Mouse (Mus musculus): ENCODE data around the gene Rbms1. TPM values are rescaled to one million over a fixed set of nuclear protein-coding genes. Genes with fewer than 3 reads are reported as not detected.

Gene Rbms1
- polyA plus RNA-seq, 1 experiment = 23.8 TPM

GRCm38 (mm10) chr2:60911716-60912115 lies 51.3 kb downstream of the Rbms1 start:
- no peak for TF ChIP-seq POLR2A (IDR thresholded peaks at IDR 0.05; ENCODE audit: borderline replicate concordance, control insufficient read depth, low read depth, low read length)
- no peak for TF ChIP-seq CTCF (IDR thresholded peaks at IDR 0.05; ENCODE audit: control insufficient read depth, insufficient read depth, low read length)
- 90% methylated on average over 8 of the region's 8 CpGs for WGBS
- H3K27ac ChIP-seq (ENCODE audit: control insufficient read depth, insufficient read depth, low read depth, low read length, poor library complexity) = no peak overlapping the region

GRCm38 (mm10) chr2:60910820-60911219 lies 52.2 kb downstream of the Rbms1 start:
- H3K27ac ChIP-seq (ENCODE audit: control insufficient read depth, insufficient read depth, low read depth, low read length, poor library complexity) = no peak overlapping the region
- WGBS = 19% methylated on average over 6 of the region's 6 CpGs
- no peak overlapping the region for H3K4me3 ChIP-seq (replicated peaks; ENCODE audit: control insufficient read depth, low read depth, low read length)
- peaks cover 2% of the 10 kb centered on the region; the same call in 1 of the 2 replicates for H3K4me1 ChIP-seq (ENCODE audit: control insufficient read depth, insufficient read depth, low read length)
- no peak for TF ChIP-seq CTCF (IDR thresholded peaks at IDR 0.05; ENCODE audit: control insufficient read depth, insufficient read depth, low read length)
- TF ChIP-seq POLR2A (IDR thresholded peaks at IDR 0.05; ENCODE audit: borderline replicate concordance, control insufficient read depth, low read depth, low read length) = no peak

More at GRCm38 (mm10) chr2:60911716-60912115, 51.3 kb downstream of the Rbms1 start:
- H3K4me1 ChIP-seq (ENCODE audit: control insufficient read depth, insufficient read depth, low read length) = peaks cover 2% of the 10 kb centered on the region; the same call in 1 of the 2 replicates
- no peak overlapping the region for H3K4me3 ChIP-seq (replicated peaks; ENCODE audit: control insufficient read depth, low read depth, low read length)

DNA sequence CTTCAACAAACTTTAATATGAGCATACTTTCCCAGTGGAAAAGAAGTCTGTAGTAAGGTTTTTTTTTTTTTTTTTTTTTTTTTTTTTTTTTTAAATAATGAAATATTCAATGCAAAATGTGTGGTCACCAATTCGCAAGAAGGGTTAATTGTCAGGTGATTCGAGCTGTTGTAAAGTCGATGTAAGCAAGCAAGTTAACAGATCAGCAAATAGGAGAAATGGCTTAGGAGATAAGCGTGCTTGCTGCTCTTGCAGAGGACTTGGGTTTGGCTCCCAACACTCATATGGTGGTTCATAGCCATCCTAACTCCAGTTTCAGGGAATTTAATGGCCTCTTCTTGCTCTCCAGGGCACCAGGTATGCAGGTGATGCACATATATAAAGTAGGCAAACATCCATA lies 54.4 kb downstream of the Rbms1 start:
- TF ChIP-seq POLR2A (IDR thresholded peaks at IDR 0.05; ENCODE audit: borderline replicate concordance, control insufficient read depth, low read depth, low read length) (no peak), CTCF (IDR thresholded peaks at IDR 0.05; ENCODE audit: control insufficient read depth, insufficient read depth, low read length) (no peak)
- Histone ChIP-seq H3K4me3 (replicated peaks; ENCODE audit: control insufficient read depth, low read depth, low read length) (no peak overlapping the region), H3K27ac (ENCODE audit: control insufficient read depth, insufficient read depth, low read depth, low read length, poor library complexity) (no peak overlapping the region), H3K4me1 (ENCODE audit: control insufficient read depth, insufficient read depth, low read length) (peaks cover 5% of the 10 kb centered on the region)
- 64% methylated on average over 4 of the region's 4 CpGs for WGBS

GRCm38 (mm10) chr2:60908116-60908515 lies 54.9 kb downstream of the Rbms1 start:
- 43% methylated on average over 12 of the region's 12 CpGs for WGBS
- peaks cover 5% of the 10 kb centered on the region for H3K4me1 ChIP-seq (ENCODE audit: control insufficient read depth, insufficient read depth, low read length)
- TF ChIP-seq CTCF (IDR thresholded peaks at IDR 0.05; ENCODE audit: control insufficient read depth, insufficient read depth, low read length) (no peak), POLR2A (IDR thresholded peaks at IDR 0.05; ENCODE audit: borderline replicate concordance, control insufficient read depth, low read depth, low read length) (no peak)
- H3K27ac ChIP-seq (ENCODE audit: control insufficient read depth, insufficient read depth, low read depth, low read length, poor library complexity) = no peak overlapping the region
- no peak overlapping the region for H3K4me3 ChIP-seq (replicated peaks; ENCODE audit: control insufficient read depth, low read depth, low read length)

GRCm38 (mm10) chr2:60905283-60905682 lies 57.7 kb downstream of the Rbms1 start:
- Histone ChIP-seq H3K27ac (ENCODE audit: control insufficient read depth, insufficient read depth, low read depth, low read length, poor library complexity) (no peak overlapping the region), H3K4me3 (replicated peaks; ENCODE audit: control insufficient read depth, low read depth, low read length) (no peak overlapping the region), H3K4me1 (ENCODE audit: control insufficient read depth, insufficient read depth, low read length) (peaks cover 3% of the 10 kb centered on the region)
- 4% methylated on average over 3 of the region's 3 CpGs for WGBS
- no peak for TF ChIP-seq CTCF (IDR thresholded peaks at IDR 0.05; ENCODE audit: control insufficient read depth, insufficient read depth, low read length)

- H3K4me1 ChIP-seq (ENCODE audit: control insufficient read depth, insufficient read depth, low read length) = peaks cover 3% of the 10 kb centered on the region
- no peak overlapping the region for H3K4me3 ChIP-seq (replicated peaks; ENCODE audit: control insufficient read depth, low read depth, low read length)
- 4% methylated on average over 5 of the region's 5 CpGs for WGBS
- no peak for TF ChIP-seq CTCF (IDR thresholded peaks at IDR 0.05; ENCODE audit: control insufficient read depth, insufficient read depth, low read length)
- no peak for TF ChIP-seq POLR2A (IDR thresholded peaks at IDR 0.05; ENCODE audit: borderline replicate concordance, control insufficient read depth, low read depth, low read length)
- H3K27ac ChIP-seq (ENCODE audit: control insufficient read depth, insufficient read depth, low read depth, low read length, poor library complexity) = no peak overlapping the region
Measured at GRCm38 (mm10) chr2:60904141-60904540, 58.9 kb downstream of the Rbms1 start.

GRCm38 (mm10) chr2:60903535-60903934 lies 59.5 kb downstream of the Rbms1 start:
- TF ChIP-seq POLR2A (IDR thresholded peaks at IDR 0.05; ENCODE audit: borderline replicate concordance, control insufficient read depth, low read depth, low read length) (no peak), CTCF (IDR thresholded peaks at IDR 0.05; ENCODE audit: control insufficient read depth, insufficient read depth, low read length) (no peak)
- 3% methylated on average over 7 of the region's 7 CpGs for WGBS
- Histone ChIP-seq H3K4me1 (ENCODE audit: control insufficient read depth, insufficient read depth, low read length) (peaks cover 3% of the 10 kb centered on the region), H3K27ac (ENCODE audit: control insufficient read depth, insufficient read depth, low read depth, low read length, poor library complexity) (no peak overlapping the region), H3K4me3 (replicated peaks; ENCODE audit: control insufficient read depth, low read depth, low read length) (no peak overlapping the region)

DNA sequence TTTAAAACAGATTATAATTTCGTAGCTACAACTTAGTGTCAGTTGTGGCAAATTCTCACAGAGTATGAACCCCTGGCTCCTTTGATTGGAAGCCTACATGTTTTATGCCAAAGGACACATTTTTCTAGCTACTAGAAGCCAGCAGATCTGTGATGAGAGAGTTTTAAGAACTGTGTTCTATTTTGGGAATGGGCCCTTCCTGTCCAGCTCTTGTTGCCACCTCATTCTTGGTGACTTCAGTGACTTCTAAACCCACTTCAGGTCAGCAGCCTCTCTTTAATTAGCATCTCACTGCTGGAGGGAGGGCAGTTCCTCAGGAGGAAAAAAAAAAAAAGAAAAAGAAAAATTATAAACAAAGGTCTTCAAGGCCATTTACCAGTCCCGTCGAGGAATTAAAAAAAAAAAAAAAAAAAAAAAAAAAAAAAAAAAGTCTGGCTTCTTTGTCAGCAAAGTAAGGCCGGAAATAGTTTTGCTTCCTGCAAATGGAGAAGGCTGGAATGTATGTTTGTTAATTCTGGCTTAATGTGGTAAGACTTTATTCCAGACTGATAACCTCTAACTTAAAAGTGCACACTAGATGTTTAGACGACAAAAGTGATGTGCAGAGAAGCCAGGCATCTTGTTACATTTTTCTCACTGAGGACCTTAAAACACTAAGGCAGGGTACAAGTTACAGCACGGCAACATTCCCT lies 60.4 kb downstream of the Rbms1 start:
- H3K4me3 ChIP-seq (replicated peaks; ENCODE audit: control insufficient read depth, low read depth, low read length) = no peak overlapping the region
- no peak for TF ChIP-seq POLR2A (IDR thresholded peaks at IDR 0.05; ENCODE audit: borderline replicate concordance, control insufficient read depth, low read depth, low read length)
- no peak for TF ChIP-seq CTCF (IDR thresholded peaks at IDR 0.05; ENCODE audit: control insufficient read depth, insufficient read depth, low read length)
- no peak overlapping the region for H3K27ac ChIP-seq (ENCODE audit: control insufficient read depth, insufficient read depth, low read depth, low read length, poor library complexity)
- 39% methylated on average over 6 of the region's 6 CpGs for WGBS
- H3K4me1 ChIP-seq (ENCODE audit: control insufficient read depth, insufficient read depth, low read length) = peaks cover 3% of the 10 kb centered on the region

All from bone marrow, adult 2 months (tissue).